Mouse (Mus musculus): ENCODE measurements at regions not wholly inside any gene's neighbourhood (a gene's known extent, or its start where the extent isn't known, plus 50 kb on each side); places are given as distances from the start of the nearest gene placed in this dataset.

GRCm38 (mm10) chr9:71058655-71059054, 106.6 kb upstream of the Lipc start:
- no peak for DNase-seq (ENCODE audit: low spot score in 2 of 2)

DNA sequence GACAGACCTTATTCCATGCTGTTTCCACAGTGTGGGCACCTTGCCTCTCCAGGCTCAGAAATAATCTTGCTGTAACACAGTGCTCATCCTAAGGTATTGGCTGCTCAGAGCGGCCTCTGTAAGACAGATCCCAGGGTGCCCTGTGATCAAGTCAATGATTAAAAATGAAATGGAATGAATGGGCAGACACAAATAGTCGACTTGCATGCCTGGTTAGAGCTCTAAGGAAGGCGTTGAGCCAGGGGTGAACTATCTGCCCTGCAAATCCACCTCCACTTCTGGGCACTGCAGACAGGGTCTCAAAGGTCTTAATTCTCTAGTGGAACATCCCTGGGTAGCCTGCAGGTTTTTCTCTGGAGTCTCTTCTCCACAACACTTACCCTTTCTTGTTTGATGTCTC, 104.8 kb upstream of the Lipc start:
- no peak for DNase-seq (ENCODE audit: low spot score in 2 of 2)

- DNase-seq (ENCODE audit: low spot score in 2 of 2): peak in 1 of 2 experiments; percentile 39
These were observed 91.9 kb upstream of the Lipc start for GRCm38 (mm10) chr9:71043899-71044298.

DNA sequence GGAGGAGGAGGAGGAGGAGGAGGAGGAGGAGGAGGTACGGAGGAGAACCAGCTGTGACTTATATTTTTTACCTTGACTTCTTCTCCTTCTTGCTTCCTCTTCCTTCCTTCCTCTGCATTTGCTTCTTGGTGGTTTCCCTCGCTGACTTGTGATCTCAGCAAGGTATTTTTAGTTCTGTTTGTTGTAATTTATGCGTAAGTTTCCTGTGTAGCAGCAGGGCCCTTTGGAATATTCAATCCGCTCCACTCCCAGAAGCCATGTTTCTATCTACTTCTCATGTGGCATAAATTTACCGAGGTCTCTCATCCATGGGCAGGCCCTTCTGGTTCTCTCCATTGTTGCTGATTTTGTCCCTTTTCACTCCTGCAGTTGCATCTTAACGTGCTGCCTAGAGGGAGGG, 83.3 kb upstream of the Lipc start:
- no peak for DNase-seq (ENCODE audit: low spot score in 2 of 2)

DNA sequence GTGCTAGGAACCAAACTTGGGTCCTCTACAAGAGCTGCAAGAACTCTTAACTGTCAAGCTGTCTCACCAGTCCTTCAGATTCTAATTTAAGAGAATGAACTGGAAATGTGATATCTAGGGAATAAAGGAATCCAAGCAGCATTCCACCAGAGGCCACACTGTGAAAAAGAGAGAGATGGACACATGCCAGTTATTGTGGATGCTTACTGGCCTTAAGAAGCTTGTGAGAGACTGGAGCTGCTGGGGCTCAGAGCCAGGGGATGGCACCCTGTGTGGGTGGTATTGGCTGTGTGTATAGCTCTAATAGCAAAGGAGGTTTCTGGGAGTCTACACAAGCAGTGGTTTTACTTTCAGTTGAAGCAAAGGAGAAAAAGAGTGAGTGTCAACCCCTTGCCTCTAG, 80.1 kb upstream of the Lipc start:
- DNase-seq (ENCODE audit: low spot score in 2 of 2): no peak

- no peak for DNase-seq (ENCODE audit: low spot score in 2 of 2)
These were observed 78.3 kb upstream of the Lipc start for GRCm38 (mm10) chr9:71030203-71030921.

DNA sequence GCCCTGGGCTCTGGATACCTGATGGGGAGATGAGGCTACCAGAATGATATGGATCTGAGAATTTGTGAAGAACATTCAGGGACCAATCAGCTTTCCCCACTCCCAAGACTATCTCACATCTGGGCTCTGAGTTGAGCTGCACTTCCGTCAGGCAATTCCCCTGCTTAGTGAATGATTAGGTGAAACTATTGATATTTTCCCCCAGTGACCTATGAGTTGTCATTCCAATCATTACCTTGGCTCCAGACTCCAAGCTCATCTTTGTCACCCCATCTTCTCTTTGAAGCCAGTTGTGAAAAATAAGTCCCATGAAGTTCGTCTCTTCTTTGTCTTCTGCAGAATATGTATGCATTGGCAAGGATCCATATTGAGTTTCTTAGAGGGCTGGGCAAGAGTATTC, 76.1 kb upstream of the Lipc start:
- no peak for DNase-seq (ENCODE audit: low spot score in 2 of 2)

DNA sequence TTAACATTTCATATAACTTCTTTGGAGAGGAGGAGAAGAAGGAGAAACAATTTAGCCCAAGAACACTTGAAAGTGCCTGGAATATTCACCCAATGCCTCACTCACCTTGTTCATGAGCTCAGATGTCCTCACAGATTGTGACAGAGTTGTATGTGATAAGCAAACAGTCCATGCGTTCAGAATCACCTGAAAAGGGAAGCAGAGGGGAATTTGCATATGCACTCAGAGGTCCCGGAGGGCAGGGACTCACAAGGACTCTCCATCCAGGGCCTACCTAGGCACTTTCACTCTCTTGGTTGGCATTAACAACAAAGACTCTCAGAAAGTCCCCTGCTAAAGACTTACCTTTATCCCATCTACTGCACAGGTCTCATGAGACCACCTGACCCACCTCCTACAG, 75.6 kb upstream of the Lipc start:
- DNase-seq (ENCODE audit: low spot score in 2 of 2): no peak

DNA sequence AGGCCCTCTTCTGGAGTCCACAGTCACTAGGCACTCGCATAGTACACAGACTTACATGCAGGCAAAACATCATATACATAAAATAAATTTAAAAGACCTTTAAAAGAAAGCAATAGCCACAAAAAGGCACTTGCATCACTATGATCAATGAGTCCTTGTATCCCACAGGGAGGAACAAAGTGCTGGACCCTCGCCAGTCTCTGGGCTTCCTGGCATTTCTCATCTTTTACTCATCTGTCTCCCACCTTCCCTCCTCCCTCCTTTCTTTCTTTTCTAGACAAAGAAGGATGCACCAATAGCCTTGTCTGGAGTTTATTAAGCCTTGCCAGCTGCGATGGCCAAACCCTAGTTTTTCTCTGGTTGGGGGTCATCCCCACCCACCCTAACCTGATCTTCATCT, 73.2 kb upstream of the Lipc start:
- no peak for DNase-seq (ENCODE audit: low spot score in 2 of 2)

DNA sequence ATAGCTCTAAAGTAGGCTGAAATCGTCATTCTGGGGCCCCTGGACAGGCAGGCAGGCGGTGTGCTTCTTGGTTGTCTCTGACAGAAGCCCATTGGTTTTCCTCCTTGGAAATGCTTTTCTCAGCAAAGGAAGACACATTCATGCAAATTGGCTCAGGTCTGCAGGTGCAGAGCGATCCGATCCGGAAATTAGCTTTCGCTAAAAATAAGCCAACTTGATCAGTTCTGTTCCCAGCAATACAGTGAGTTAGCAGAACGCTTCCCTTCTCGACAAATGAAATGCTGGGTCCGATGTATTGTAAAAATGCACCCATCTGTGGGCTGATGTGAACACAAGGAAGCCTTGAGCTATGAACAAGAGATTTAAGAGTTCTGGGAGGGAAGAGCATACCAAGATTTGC, 66.2 kb upstream of the Lipc start:
- DNase-seq (ENCODE audit: low spot score in 2 of 2): no peak

DNA sequence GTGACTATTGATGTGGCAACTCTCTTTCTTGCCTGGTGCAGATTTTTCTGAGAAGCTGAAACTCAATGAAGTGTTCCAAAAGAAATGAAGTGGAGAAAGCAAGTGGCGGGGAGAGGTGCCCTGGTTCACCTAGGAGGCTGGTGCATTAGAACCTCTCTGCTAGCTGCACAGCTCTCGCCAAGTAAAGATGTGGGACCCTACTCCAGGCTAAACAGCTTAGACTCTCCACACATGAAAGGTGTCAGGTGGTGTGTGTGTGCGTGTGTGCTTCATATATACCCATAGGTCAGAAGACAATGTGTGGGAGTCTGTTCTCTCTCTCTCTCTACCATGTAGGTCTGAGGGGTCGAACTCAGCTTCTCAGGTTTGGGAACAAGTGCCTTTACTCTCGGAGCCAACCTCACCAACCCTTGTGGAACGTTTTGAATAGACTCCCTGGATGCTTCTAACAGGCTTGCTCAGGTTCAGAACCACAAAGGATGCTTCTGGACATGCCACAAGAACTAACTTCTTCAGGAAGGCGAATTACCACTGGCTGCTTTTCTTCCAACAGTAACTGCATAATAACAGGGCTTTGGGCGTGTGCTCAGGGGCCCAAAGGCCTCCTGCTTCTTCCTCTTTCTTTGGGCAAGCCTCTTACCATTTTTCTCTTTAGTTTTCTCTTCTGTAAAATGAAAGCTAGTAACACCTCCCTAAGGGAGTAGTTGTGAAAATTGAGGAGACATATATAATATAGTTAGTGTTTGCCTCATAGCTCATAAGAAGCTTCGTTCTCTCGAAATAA, 65.6 kb upstream of the Lipc start:
- no peak for DNase-seq (ENCODE audit: low spot score in 2 of 2)

GRCm38 (mm10) chr9:71015942-71016341, 63.9 kb upstream of the Lipc start:
- DNase-seq (ENCODE audit: low spot score in 2 of 2): no peak

GRCm38 (mm10) chr9:71015400-71015799, 63.4 kb upstream of the Lipc start:
- DNase-seq (ENCODE audit: low spot score in 2 of 2): no peak

DNA sequence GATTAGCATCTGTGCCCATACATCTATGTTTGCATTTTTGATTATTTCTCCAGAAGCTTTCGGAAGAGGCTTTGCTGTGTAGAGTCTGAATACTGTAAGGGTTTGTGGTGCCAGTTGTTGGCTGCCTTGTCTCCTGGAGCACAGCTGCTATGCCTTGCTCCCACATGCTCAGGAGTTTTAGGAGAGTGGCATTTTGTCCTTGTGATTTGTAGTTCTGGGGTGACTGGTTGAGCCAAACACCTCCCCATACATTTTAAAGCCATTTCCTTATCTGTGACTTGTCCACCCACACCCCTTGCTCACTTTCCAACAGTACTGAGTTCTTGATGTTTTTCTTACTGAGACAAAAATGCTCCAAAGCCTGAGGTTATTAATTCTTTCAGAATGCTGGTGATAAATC, 60.4 kb upstream of the Lipc start:
- DNase-seq (ENCODE audit: low spot score in 2 of 2): no peak

DNA sequence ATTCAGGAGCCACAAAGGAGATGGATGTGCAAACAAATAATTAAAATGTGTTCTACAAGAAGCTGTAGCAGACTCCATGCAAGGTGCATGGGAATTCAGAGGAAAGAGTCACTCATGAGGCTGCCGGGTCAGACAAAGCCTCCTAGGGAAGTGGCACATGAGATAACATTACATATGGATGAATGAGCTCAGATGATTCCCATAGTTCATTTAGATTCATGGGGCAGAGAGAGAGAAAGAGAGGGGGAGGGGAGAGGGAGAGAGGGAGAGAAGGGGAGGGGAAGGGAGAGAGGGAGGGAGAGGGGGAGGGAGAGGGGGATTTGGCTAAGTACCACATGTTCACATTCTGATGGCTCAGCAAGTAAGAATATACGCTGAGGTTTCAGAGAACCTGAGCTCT, 52.6 kb upstream of the Lipc start:
- no peak for DNase-seq (ENCODE audit: low spot score in 2 of 2)
